Mouse (Mus musculus): ENCODE results near the gene Gli2.

Gli2 gene

GRCm38 (mm10) chr1:118901868-118902586 lies 151.4 kb downstream of the Gli2 start:
- ATAC-seq (ENCODE audit: low TSS enrichment), result no peak

GRCm38 (mm10) chr1:118898351-118898750 lies 155.1 kb downstream of the Gli2 start:
- ATAC-seq (ENCODE audit: low TSS enrichment), result no peak

GRCm38 (mm10) chr1:118895026-118895762 lies 158.2 kb downstream of the Gli2 start:
- no peak for ATAC-seq (ENCODE audit: low TSS enrichment)

GRCm38 (mm10) chr1:118891395-118891794 lies 162.0 kb downstream of the Gli2 start:
- ATAC-seq (ENCODE audit: low TSS enrichment), result no peak

- no peak for ATAC-seq (ENCODE audit: low TSS enrichment)
These were observed 163.1 kb downstream of the Gli2 start for GRCm38 (mm10) chr1:118890125-118890875.

GRCm38 (mm10) chr1:118880781-118881247 lies 172.6 kb downstream of the Gli2 start:
- no peak for ATAC-seq (ENCODE audit: low TSS enrichment)

- no peak for ATAC-seq (ENCODE audit: low TSS enrichment)
These were observed 175.1 kb downstream of the Gli2 start for GRCm38 (mm10) chr1:118878291-118878690.

GRCm38 (mm10) chr1:118875227-118875626 lies 178.2 kb downstream of the Gli2 start:
- no peak for ATAC-seq (ENCODE audit: low TSS enrichment)

- ATAC-seq (ENCODE audit: low TSS enrichment), result no peak
These were observed 179.9 kb downstream of the Gli2 start for GRCm38 (mm10) chr1:118873559-118873958.

GRCm38 (mm10) chr1:118864735-118865134 lies 188.7 kb downstream of the Gli2 start:
- ATAC-seq (ENCODE audit: low TSS enrichment), result peak; percentile 82

- peak; percentile 73 for ATAC-seq (ENCODE audit: low TSS enrichment)
These were observed 189.4 kb downstream of the Gli2 start for GRCm38 (mm10) chr1:118864031-118864430.

GRCm38 (mm10) chr1:118858101-118858500 lies 195.3 kb downstream of the Gli2 start:
- ATAC-seq (ENCODE audit: low TSS enrichment), result no peak

- no peak for ATAC-seq (ENCODE audit: low TSS enrichment)
These were observed 222.8 kb downstream of the Gli2 start for GRCm38 (mm10) chr1:118830658-118831057.

GRCm38 (mm10) chr1:118826614-118827013 lies 226.8 kb downstream of the Gli2 start:
- ATAC-seq (ENCODE audit: low TSS enrichment), result peak; percentile 79

GRCm38 (mm10) chr1:118825467-118826219 lies 227.8 kb downstream of the Gli2 start:
- ATAC-seq (ENCODE audit: low TSS enrichment), result peak; percentile 45

- ATAC-seq (ENCODE audit: low TSS enrichment), result no peak; the same call in none of the 2 replicates
These were observed 228.4 kb downstream of the Gli2 start for GRCm38 (mm10) chr1:118825035-118825434.

- ATAC-seq (ENCODE audit: low TSS enrichment), result no peak
These were observed 231.2 kb downstream of the Gli2 start for GRCm38 (mm10) chr1:118822258-118822657.

GRCm38 (mm10) chr1:118815015-118815414 lies 238.4 kb downstream of the Gli2 start:
- no peak for ATAC-seq (ENCODE audit: low TSS enrichment)

- ATAC-seq (ENCODE audit: low TSS enrichment), result peak; percentile 98
These were observed 243.1 kb downstream of the Gli2 start for GRCm38 (mm10) chr1:118810336-118810735.

- no peak for ATAC-seq (ENCODE audit: low TSS enrichment)
These were observed 246.7 kb downstream of the Gli2 start for GRCm38 (mm10) chr1:118806727-118807126.

GRCm38 (mm10) chr1:118802166-118802565 lies 251.3 kb downstream of the Gli2 start:
- ATAC-seq (ENCODE audit: low TSS enrichment), result peak; percentile 86

Data from frontal cortex, adult (tissue).